Mouse (Mus musculus): ENCODE measurements around the gene Smim4.

Gene Smim4

DNA sequence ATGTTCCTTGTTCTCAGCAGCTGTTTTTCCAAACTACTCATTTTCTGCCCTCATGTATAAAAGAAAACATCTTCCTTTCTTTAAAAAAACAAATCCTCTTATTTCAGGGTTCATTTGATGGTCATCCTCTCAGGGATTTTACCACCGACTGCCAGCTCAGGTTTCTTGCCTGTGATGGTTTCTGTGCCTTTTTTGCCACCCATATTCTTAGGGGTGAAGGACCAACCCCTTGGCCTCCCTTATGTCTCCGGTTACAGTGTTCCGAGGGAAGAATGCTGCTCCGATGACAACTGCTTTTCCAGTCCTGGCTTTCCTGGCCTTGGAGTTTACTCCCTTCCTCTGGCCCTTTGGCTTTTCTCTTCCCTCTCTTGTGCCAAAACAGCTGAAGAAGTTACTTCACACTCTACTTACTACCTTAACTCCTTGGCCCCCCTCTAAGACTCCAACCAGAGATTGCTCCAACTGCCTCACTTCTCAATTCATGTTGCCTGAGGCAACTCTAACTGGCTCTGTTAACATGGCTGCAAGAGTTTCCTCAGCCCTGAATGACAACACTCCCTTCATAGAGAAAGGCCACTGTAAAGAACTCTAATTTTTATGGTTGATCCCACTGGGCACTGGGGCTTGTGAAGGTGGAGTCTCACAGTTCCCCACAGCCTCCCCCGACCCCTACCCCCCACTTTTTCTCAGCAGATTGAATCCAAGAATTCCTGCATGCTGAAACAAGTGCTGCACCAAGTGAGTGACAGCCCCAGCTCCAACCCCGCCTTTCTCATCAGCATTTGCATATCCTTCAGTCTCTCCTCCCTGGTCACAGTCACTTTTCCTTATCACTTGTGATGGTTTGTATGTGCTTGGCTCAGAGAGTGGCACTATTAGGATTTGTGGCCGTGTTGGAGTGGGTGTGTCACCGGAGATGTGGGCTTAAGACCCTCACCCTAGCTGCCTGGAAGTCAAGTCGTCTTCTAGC, 3.4 kb downstream of the Smim4 start:
- DNase-seq (ENCODE audit: low read depth, low spot score) = no peak

DNA sequence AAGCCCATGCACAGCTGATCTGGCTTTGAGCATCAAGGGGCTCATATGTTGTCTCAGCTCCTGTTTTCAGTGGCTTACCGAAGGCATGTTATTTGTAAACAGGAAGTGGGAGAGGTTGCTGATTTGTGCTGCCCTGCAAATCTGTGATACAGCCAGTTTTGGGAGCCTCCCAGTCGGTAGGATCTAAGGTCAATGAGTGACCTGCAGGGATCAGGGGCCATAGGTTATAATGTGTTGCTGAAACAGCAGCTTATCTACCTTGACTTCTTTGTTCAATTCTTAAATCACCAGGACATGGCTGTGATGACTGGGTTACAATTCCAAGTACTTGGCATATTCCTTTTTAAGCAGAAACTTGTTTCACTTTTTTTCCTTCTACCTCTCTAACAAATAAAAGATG, 13.2 kb downstream of the Smim4 start:
- no peak for DNase-seq (ENCODE audit: low read depth, low spot score)

DNA sequence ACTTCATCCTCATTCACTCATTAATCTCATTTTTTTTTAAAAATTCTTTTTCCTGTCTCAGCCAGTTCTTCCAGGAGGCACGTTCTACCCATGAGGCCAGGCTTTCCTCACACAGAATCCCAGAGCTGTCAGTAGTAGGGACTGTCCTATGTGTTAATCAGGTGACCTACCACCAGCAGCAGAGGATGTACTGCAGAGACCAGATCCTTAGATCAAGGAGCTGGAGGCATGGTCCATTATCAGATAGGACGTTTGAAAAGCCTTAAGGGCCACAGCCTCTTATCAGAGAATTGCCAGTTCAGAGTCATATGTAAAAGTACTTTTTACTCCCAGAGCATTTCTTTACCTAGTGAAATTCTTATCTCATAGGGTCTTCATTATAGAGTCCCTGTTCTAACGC, 14.7 kb downstream of the Smim4 start:
- DNase-seq (ENCODE audit: low read depth, low spot score) = no peak

DNA sequence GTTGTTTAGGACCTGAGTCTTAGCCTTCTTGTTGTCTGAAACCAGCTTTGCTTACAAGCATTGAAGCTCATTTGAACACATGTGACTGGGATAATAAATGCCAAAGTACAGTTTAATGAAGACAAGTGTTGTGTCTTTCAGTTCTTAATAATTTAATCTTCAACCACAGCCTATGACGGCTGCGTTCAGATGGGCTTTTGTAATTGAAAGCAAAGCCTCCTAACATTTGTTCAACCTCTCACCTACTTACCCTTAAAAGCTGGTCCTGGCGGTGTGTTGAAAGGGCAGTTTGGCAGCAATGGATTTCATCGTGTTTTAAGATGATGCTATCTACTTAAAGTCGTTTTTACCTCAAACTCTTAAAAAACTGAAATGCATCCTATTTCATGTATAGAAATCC, 16.6 kb downstream of the Smim4 start:
- no peak for DNase-seq (ENCODE audit: low read depth, low spot score)

DNA sequence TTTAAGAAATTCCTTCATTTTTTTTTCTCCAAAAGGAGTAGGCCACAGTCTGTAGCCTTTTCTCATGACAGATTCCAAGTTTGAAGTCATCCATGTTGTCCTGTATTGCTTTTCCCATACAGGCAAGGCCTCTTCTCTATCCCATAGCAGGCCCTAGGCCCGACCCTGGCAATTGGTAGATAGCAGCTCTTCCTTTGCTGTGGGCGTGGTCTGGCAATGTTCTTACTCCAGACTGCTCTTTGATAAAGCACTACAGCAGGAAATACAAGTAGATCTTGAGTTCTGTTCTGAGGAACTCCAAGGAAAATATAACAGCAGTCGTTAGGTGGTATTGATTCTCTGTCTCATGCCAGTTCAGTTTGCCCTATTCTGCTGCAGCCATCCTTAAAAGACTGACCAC, 18.1 kb downstream of the Smim4 start:
- no peak for DNase-seq (ENCODE audit: low read depth, low spot score)

DNA sequence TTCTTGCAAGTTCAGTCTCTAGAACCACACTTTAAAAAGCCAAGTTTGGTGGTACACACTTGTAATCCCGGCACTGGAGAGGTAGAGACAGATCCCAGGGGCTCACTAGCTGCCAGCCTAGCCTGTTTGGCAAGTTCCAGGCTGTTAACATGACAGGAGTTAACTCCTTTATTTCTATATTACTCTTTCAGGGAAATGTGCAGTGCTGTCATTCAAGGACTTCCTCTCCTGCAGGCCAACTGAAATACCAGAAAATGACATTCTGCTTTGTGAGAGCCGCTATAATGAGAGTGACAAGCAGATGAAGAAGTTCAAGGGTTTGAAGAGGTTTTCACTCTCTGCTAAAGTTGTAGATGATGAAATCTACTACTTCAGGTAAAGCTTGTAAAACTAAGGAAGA, 23.6 kb downstream of the Smim4 start:
- DNase-seq (ENCODE audit: low read depth, low spot score) = no peak

DNA sequence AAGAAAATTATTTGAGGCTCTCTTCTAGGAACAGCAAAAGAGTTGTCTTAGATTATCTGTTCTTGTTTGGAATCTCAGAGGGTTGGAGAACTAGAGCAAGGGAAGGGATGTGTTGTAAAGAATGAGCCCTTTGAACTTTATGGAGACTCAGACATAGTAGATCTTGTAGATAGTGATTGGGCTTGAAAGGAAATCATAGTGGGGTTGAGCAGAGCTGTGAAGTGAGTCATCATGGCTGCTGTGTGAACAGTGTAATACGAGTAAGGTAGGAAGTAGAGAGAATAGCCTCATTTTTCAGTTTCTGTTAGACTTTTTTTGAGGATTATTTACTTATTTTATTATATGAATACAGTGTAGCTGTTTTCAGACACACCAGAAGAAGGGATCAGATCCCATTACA, 38.8 kb downstream of the Smim4 start:
- no peak for DNase-seq (ENCODE audit: low read depth, low spot score)

DNA sequence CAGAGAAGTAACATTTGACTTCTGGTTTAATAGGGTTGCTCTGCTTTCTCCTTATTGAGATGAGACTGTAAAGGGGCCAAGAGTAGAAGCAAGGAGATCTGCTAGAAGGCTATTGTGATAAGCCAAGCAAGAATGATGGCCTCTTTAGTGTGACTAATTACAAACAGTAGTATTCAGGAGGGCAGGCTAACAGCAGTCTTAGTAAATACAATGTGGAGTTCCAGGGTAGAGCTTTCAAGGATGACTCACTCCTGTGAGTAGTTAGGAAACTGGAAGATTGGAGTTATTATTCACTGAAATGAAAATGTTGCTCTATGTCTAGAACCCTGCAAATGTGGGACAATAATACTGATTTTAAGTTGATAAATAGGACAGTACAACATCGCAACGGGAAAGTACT, 40.2 kb downstream of the Smim4 start:
- no peak for DNase-seq (ENCODE audit: low read depth, low spot score)

DNA sequence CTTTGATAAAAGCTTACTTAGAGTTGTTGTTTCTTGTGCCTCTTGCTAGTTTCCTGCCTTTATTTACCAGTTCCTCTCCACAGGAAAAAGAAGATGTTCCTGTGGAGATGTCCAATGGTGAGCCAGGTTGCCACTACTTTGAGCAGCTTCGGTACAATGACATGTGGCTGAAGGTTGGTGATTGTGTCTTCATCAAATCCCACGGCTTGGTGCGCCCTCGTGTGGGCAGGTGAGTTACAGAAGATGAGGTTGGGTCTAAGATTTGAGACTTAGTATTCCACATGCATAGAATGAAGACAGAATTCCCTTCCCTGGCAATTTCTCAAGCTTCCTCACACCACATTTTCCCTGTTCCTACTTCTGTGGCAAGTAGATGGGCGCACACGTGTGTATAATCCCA, 41.3 kb downstream of the Smim4 start:
- DNase-seq (ENCODE audit: low read depth, low spot score) = no peak

DNA sequence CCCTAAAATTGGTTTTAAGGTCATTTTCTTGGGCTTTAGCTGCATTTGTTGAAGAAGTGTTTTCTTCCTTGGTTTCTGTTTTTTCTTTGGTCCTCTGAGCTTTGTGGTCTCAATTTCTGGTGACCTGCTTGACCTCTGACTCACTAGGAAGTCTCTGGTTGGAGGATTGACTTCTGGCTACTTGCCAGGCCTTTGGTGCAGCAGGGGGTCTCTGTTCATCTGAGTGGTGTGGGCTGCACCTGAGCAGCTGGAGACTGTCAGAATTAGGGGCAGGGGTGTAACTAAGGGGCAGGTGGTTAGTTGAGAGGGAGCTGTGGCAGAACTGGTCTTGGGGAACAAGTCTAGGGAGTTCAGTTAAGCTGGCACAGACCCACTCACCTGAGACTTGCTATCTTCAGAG, 47.6 kb downstream of the Smim4 start:
- no peak for DNase-seq (ENCODE audit: low read depth, low spot score)

DNA sequence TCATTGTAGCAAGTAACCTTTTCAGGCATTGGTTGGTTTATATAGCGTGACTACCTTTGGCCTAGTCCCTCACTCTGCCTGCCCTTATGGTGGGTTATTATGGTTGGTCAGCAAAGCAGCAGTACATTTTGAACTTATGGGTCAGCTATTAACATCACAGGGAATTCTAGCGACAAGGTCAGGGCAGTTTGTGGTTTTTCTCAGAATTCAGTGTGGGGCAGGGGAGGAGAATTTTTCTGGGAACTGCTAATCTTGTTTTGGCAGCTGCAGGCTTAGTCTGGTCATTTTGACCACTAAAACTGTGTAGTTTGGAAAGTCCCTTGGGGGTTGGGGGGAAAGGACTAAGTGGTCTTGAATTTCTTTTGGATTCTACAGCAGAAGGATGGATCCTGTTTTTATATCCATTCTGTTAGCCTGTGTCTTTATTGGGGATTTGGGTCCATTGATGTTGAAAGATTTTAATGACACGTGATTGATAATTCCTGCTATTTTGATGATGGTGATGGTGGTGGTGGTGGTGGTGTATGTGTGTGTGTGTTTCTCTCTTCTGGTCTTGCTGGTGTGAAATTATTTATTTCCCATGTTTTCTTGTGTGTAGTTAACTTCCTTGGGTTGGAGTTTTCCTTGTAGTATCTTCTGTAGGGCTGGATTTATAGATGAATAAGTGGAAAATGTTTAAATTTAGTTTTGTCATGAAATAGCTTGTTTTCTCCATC, 49.3 kb downstream of the Smim4 start:
- DNase-seq (ENCODE audit: low read depth, low spot score) = no peak

DNA sequence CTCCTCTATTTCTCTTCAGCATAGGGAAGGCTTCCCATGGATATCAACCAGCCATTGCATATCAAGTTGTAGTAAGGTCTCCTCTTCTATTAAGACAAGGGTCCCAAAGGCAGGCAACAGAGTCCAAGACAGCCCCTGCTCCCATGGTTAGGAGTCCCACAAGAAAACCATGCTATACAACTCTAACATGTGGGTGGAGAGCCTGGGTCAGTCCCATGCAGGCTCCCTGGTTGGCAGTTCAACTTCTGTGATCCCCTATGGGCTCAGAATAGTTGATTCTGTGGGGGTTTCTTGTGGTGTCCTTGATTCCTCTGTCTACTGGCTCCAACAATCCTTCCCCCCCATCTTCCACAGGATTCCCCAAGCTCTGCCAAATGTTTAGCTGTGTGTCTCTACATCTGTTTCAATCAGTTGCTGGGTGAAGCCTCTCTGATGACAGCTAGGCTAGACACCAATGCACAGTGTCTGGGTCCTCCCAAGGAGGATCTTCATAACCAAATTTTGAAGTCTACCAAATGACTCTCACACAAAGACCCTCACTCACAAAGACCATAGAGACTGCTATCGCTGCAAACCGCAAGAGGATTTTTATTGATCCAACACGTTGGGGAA, 50.1 kb downstream of the Smim4 start:
- DNase-seq (ENCODE audit: low read depth, low spot score) = no peak

DNA sequence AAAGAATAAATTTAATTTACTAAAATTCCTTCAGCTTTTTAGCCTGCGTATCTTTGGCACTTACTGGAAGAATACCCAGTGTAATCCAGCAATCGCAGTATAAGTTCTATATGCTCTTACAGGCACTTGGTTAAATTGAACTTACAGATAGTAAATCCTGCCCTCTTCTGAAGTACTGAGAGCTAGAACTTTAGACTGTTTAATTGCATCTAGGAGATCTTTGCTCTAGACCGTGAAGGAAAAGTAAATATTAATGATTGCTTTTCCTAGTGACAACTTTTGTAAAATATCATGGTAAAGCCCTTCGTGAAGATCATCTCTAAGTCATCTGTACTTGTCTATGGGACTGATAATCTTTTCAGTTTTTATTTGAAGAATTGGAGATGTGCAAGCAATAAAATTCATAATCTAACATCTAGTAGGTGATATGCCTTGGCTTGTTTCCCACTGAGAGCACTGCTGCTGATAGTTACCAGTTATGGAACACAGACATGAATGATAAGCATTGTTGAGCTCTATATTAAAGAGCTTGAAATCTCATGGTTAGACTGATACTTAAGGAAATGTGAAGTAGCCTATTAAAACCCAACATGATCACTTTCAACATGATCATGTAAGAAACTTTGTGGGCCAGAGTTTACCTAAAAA, 59.5 kb downstream of the Smim4 start:
- no peak for DNase-seq (ENCODE audit: low read depth, low spot score)

DNA sequence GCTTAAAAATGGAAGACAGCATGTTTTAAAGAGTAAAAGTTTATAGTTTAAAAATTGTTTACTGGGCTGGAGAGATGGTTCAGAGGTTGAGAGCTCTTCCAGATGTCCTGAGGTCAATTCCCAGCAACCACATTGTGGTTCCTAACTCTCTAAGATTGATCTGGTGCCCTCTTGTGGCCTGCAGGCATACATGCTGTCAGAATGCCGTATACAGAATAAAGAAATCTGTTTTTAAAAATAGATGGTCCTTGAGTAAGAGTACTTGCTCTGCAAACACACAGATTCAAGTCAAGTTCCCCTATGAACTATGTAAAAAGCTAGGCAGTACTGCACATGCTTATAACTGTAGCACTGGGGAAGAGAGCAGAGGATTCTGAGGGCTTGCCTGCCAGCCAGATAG, 66.5 kb downstream of the Smim4 start:
- DNase-seq (ENCODE audit: low read depth, low spot score) = no peak

DNA sequence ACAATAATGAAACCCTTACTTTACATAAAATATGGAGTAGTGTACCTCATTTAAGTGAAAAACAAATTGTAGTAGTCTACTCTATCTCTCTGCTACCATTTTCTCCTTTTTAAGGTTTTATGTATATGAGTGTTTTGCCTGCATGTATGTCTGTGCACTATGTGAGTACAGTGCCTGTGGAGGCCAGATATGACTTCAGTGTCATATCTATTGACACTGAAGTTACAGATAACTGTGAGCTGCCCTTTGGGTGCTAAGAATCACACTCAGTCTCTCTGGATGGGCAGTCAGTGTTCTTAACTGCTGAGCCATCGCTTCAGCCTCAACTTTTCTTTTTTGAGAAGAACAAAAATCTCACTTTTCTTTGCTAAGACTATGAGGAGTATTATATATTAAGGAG, 82.9 kb downstream of the Smim4 start:
- no peak for DNase-seq (ENCODE audit: low read depth, low spot score)

DNA sequence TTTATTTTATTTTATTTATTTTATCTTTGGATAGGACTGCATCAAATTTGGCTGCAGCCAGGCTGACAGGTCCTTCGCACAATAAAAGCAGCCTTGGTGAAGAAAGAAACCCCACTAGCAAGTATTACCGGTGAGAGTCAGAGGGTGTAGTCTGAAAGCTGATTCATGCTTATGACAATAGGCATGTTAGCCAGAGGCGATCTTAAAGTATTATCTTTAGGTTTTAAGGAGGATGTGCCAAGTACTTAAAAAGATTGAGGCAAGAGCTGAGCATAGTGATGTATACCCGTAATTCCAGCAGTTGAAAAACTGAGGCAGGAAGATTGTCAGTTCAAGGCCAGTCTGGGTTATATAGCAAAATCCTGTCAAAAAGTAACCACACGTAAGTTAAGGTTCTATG, 83.5 kb downstream of the Smim4 start:
- DNase-seq (ENCODE audit: low read depth, low spot score) = no peak
